32 mouse cellular contexts compared by ENCODE assay signal in the genomic region with DNA sequence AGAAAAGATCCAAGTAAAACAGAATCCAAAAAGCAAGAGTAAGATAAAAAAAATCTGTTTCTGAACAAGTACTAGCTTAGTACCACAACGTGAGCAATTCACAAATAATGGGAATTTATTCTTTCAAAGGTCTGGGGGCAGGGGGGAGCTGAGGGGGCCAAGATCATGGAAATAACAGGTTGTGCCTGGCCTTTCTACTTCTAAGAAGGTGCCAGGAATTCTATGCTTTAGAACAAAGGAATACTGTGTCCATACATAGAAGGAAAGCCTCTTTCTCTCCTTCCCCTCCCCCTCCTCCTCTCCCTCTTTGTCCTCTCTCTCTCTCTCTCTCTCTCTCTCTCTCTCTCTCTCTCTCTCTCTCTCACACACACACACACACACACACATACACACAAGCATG.
DNase-seq lines count a peak whose midpoint lies in the region; ATAC-seq lines count a peak whose summit lies in the region.
"Had no signal": no experiment of that assay in that cellular context is flagged by ENCODE, and none has a peak within 500 bp of the region (broad histone marks: within the 10 kb centered on the region; RNA-seq: fewer than 3 reads in every experiment).

No protein-coding gene starts in this region.

- no peak; the same call in 1 of the 2 replicates for ATAC-seq in forebrain, embryonic 13.5 days
- ATAC-seq in hindbrain, embryonic 12.5 days (ENCODE audit: low FRiP score) = peak; percentile 46; the same call in 1 of the 2 replicates
- no peak for ATAC-seq in hindbrain, embryonic 16.5 days
- ATAC-seq in neural tube, embryonic 12.5 days (ENCODE audit: low FRiP score, low read depth) = peak; percentile 77
- no peak for ATAC-seq in erythroid progenitor cell, adult 5-6 weeks (replicated peaks; ENCODE audit: low FRiP score, poor library complexity, severe bottlenecking)
- no peak for ATAC-seq in cerebellum, adult (ENCODE audit: insufficient number of reproducible peaks, low FRiP score, low TSS enrichment)
- ATAC-seq: intestine, embryonic 16.5 days; lung, postnatal 0 days had no signal

- no peaks in the 10 kb centered on the region for H3K9me3 ChIP-seq in forebrain, embryonic 10.5 days
- H3K9me3 ChIP-seq in forebrain, embryonic 13.5 days (replicated peaks) = no peaks in the 10 kb centered on the region
- H3K9me3 ChIP-seq in hindbrain, embryonic 12.5 days (replicated peaks) = no peaks in the 10 kb centered on the region
- H3K9me3 ChIP-seq in hindbrain, embryonic 16.5 days (ENCODE audit: control insufficient read depth, low read length) = no peaks in the 10 kb centered on the region
- no peaks in the 10 kb centered on the region for H3K9me3 ChIP-seq in neural tube, embryonic 12.5 days
- H3K9me3 ChIP-seq: G1E; limb, embryonic 10.5 days; limb, embryonic 15.5 days; liver, embryonic 13.5 days; megakaryocyte, embryonic 14.5 days; stomach, embryonic 15.5 days had no signal

- H3K4me1 ChIP-seq in forebrain, embryonic 10.5 days = peaks cover 9% of the 10 kb centered on the region
- 0 out of 2 replicates have a peak, but pooled peaks cover 2% of the 10 kb centered on the region for H3K4me1 ChIP-seq in forebrain, embryonic 13.5 days
- peaks cover 2% of the 10 kb centered on the region; the same call in 1 of the 2 replicates for H3K4me1 ChIP-seq in hindbrain, embryonic 12.5 days
- no peaks in the 10 kb centered on the region for H3K4me1 ChIP-seq in hindbrain, embryonic 16.5 days (ENCODE audit: control insufficient read depth, insufficient read depth, low read depth, low read length)
- no peaks in the 10 kb centered on the region for H3K4me1 ChIP-seq in neural tube, embryonic 12.5 days
- H3K4me1 ChIP-seq: limb, embryonic 10.5 days; limb, embryonic 15.5 days; liver, embryonic 13.5 days; megakaryocyte, embryonic 14.5 days; stomach, embryonic 15.5 days had no signal

- no peak overlapping the region for H3K4me2 ChIP-seq in forebrain, embryonic 13.5 days
- H3K4me2 ChIP-seq in hindbrain, embryonic 12.5 days (replicated peaks) = no peak overlapping the region
- no peak overlapping the region for H3K4me2 ChIP-seq in hindbrain, embryonic 16.5 days (ENCODE audit: low read length)
- H3K4me2 ChIP-seq in neural tube, embryonic 12.5 days (replicated peaks) = no peak overlapping the region
- H3K4me2 ChIP-seq: heart, embryonic 11.5 days; limb, embryonic 15.5 days; liver, embryonic 13.5 days; stomach, embryonic 15.5 days had no signal

- 48% methylated on average over 1 of the region's 1 CpGs for WGBS in forebrain, embryonic 10.5 days
- WGBS in forebrain, embryonic 13.5 days = 13% methylated on average over 1 of the region's 1 CpGs
- WGBS in hindbrain, embryonic 12.5 days = 16% methylated on average over 1 of the region's 1 CpGs
- WGBS in hindbrain, embryonic 16.5 days = 15% methylated on average over 1 of the region's 1 CpGs
- WGBS in neural tube, embryonic 12.5 days = 27% methylated on average over 1 of the region's 1 CpGs

- peak overlapping the region; percentile 20; the same call in 1 of the 2 replicates for H3K27ac ChIP-seq in forebrain, embryonic 10.5 days
- H3K27ac ChIP-seq in forebrain, embryonic 13.5 days = no peak overlapping the region
- H3K27ac ChIP-seq in hindbrain, embryonic 12.5 days = peak overlapping the region; percentile 12; the same call in 1 of the 2 replicates
- H3K27ac ChIP-seq in hindbrain, embryonic 16.5 days (ENCODE audit: low read depth, low read length) = no peak overlapping the region
- no peak overlapping the region for H3K27ac ChIP-seq in neural tube, embryonic 12.5 days
- H3K27ac ChIP-seq: gastrocnemius, adult 2 months; limb, embryonic 10.5 days; limb, embryonic 15.5 days; liver, embryonic 13.5 days; stomach, embryonic 15.5 days had no signal

- no peaks in the 10 kb centered on the region for H3K36me3 ChIP-seq in forebrain, embryonic 10.5 days (replicated peaks)
- no peaks in the 10 kb centered on the region for H3K36me3 ChIP-seq in forebrain, embryonic 13.5 days (ENCODE audit: poor library complexity, severe bottlenecking)
- no peaks in the 10 kb centered on the region for H3K36me3 ChIP-seq in hindbrain, embryonic 12.5 days
- H3K36me3 ChIP-seq in hindbrain, embryonic 16.5 days (ENCODE audit: control insufficient read depth, insufficient read depth, low read length) = no peaks in the 10 kb centered on the region
- no peaks in the 10 kb centered on the region for H3K36me3 ChIP-seq in neural tube, embryonic 12.5 days
- H3K36me3 ChIP-seq: G1E; limb, embryonic 10.5 days; limb, embryonic 15.5 days; liver, embryonic 13.5 days; stomach, embryonic 15.5 days had no signal

- DNase-seq in forebrain, embryonic 10.5 days (ENCODE audit: extremely low spot score, low spot score) = no peak
- no peak for DNase-seq in neural tube, embryonic 10.5 days (ENCODE audit: extremely low spot score, low spot score)
- DNase-seq: adrenal gland, adult 8-10 months; cerebellum, adult 11-12 months; cerebellum, adult 9-11 months; gastrocnemius, adult 2 months; gastrocnemius, postnatal 36 days; heart, adult 18-20 months; heart, postnatal 36 days; kidney, adult 9 months; kidney, postnatal 10 days; layer of hippocampus, postnatal 36 days; liver, embryonic 13.5 days; lung, adult 18-20 months; lung, postnatal 4 days; retina, postnatal 1 day; right cerebral cortex, postnatal 25 days; thymus, postnatal 14 days had no signal

- H3K27me3 ChIP-seq in forebrain, embryonic 10.5 days (ENCODE audit: poor library complexity, severe bottlenecking) = no peaks in the 10 kb centered on the region
- H3K27me3 ChIP-seq in forebrain, embryonic 13.5 days = no peaks in the 10 kb centered on the region
- H3K27me3 ChIP-seq in hindbrain, embryonic 12.5 days = no peaks in the 10 kb centered on the region
- H3K27me3 ChIP-seq in hindbrain, embryonic 16.5 days (replicated peaks; ENCODE audit: control insufficient read depth, insufficient read depth, low read length) = no peaks in the 10 kb centered on the region
- H3K27me3 ChIP-seq in neural tube, embryonic 12.5 days (replicated peaks) = no peaks in the 10 kb centered on the region
- H3K27me3 ChIP-seq: limb, embryonic 15.5 days; liver, embryonic 13.5 days; megakaryocyte, embryonic 14.5 days; stomach, embryonic 15.5 days had no signal

- H3K9ac ChIP-seq in forebrain, embryonic 13.5 days = no peak overlapping the region
- no peak overlapping the region for H3K9ac ChIP-seq in hindbrain, embryonic 12.5 days
- H3K9ac ChIP-seq in hindbrain, embryonic 16.5 days (ENCODE audit: low read depth, low read length) = no peak overlapping the region
- H3K9ac ChIP-seq in neural tube, embryonic 12.5 days = no peak overlapping the region
- H3K9ac ChIP-seq: limb, embryonic 15.5 days; liver, embryonic 13.5 days; stomach, embryonic 15.5 days had no signal

- no peak overlapping the region for H3K4me3 ChIP-seq in forebrain, embryonic 10.5 days
- no peak overlapping the region for H3K4me3 ChIP-seq in forebrain, embryonic 13.5 days
- no peak overlapping the region for H3K4me3 ChIP-seq in hindbrain, embryonic 12.5 days
- H3K4me3 ChIP-seq in hindbrain, embryonic 16.5 days (ENCODE audit: low read length) = no peak overlapping the region
- H3K4me3 ChIP-seq in neural tube, embryonic 12.5 days = no peak overlapping the region
- H3K4me3 ChIP-seq: gastrocnemius, adult 2 months; limb, embryonic 10.5 days; limb, embryonic 15.5 days; liver, embryonic 13.5 days; megakaryocyte, embryonic 14.5 days; stomach, embryonic 15.5 days had no signal

Comparison
In these comparisons a context has a peak if more than half of its experiments do, and no peak if none do; other contexts are left out.
1. H3K27ac ChIP-seq: peak in forebrain, embryonic 10.5 days (single experiment) and hindbrain, embryonic 12.5 days (single experiment); none in forebrain, embryonic 13.5 days (single experiment), hindbrain, embryonic 16.5 days (single experiment) and neural tube, embryonic 12.5 days (single experiment).
2. ATAC-seq: peak in hindbrain, embryonic 12.5 days (single experiment) and neural tube, embryonic 12.5 days (single experiment); none in forebrain, embryonic 13.5 days (single experiment), hindbrain, embryonic 16.5 days (single experiment), erythroid progenitor cell, adult 5-6 weeks (single experiment) and cerebellum, adult (single experiment).